Mouse (Mus musculus) left cerebral cortex, postnatal 10 days (tissue): Measurements from ENCODE around the gene Il1rn. TPM values are rescaled to one million over a fixed set of nuclear protein-coding genes. Genes with fewer than 3 reads are reported as not detected.

Experiments
- DNase-seq, 2 experiments: peaks; one replicate each; pipeline ENCODE4 v3.0.0; 2021 to 2022; ENCODE audit warnings: low spot score in 2 of 2, mixed read lengths in 1 of 2; ENCODE audit errors: extremely low spot score in 1 of 2
- intact Hi-C: fragments of 180-260 bp; cut with DNase I; formaldehyde crosslinking; loops from one replicate; pipeline ENCODE4 v1.15.1; 2025
- total RNA-seq, 2 experiments: library from RNA; stranded (reverse); gene quantifications; 2 replicates each; pipeline ENCODE4 v1.2.3; 2021

Gene Il1rn
- total RNA-seq, 2 experiments from 2014 or later, result not detected

GRCm38 (mm10) chr2:24367030-24367894 is 30.6 kb downstream of the Il1rn start, which contains the start of gene Psd4:
TSS of gene Psd4 (plus strand) at chr2:24367580.
- DNase-seq, result peak in 1 of 2 experiments; percentile 83
- intact Hi-C loops, result no loop called here

DNA sequence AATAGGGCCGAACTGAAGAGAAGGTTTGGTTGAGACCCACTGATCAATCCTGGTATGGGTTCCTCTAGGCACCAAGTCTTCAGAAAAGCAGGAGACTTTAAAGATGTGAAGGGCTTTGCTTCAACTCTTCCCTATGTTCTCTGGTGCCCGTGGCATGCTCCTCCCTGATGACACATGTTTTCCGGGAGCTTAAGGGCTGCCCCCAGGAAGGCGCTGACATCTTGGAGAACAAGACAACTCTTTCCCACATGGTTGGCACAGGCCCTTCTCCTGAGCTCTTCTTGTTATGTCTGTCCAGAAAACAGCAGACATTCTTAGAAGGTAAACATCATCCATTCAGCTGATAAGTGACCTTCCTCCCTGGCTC is 31.2 kb downstream of the Il1rn start:
- intact Hi-C loops, result no loop called here
- DNase-seq, result no peak

DNA sequence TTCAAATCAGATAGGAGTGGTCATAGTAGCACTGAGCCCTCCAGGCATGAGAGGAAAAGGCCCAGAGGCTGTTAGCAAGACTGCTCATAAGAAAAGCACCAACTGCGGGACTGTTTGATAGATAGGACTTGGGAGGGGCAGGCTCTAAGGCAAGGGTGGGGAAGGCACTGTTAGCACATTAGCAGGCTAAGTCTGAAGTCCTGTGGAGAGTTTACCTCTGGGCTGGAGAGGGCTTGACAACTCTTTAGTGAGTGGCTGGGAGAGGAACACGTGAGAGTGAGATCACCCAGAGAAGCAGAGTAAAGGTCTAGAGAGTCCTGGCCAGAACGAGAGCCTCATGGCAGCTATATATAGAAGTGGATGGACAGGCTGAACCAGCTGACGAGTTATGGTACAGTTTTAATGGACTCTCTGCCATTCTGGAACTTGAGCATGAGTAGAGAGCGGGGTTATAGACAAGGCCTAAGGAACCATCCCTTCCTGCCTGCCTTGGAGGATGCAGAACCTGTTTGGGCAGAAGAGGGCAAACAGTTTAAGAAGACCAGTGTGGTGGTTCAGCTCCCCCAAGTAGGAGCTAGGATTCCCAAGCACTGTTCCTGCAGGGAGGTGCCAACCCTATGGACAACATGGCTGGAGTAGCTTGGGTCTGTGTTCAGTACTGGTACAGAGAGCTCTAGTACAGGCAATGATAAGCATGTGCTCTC is 42.2 kb downstream of the Il1rn start:
- DNase-seq, result no peak
- intact Hi-C loops, result no loop called here

GRCm38 (mm10) chr2:24382456-24383230 is 46.0 kb downstream of the Il1rn start:
- intact Hi-C loops, result no loop called here
- DNase-seq, result no peak

GRCm38 (mm10) chr2:24383636-24384035 is 47.0 kb downstream of the Il1rn start:
- intact Hi-C loops, result no loop called here
- no peak for DNase-seq

DNA sequence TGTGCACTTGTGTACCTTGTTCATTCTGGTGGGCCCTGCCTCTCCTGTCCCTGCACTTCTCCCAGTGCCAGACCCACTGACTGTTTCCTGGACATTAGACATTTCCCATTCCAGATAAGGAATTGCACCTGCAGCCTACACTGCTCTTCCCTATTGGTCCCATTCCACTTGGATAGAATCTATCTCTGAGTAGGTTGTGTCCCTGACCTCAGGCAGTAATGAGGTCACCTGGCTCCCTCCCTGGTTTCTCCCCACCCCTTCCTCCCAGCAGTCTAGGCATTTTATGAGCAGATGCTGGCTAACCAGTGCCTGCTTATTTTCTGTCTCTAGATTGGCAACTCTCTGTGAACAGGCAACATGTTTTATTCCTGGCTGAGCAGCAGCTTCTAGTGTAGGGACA is 47.7 kb downstream of the Il1rn start:
- intact Hi-C loops, result no loop called here
- DNase-seq, result no peak

DNA sequence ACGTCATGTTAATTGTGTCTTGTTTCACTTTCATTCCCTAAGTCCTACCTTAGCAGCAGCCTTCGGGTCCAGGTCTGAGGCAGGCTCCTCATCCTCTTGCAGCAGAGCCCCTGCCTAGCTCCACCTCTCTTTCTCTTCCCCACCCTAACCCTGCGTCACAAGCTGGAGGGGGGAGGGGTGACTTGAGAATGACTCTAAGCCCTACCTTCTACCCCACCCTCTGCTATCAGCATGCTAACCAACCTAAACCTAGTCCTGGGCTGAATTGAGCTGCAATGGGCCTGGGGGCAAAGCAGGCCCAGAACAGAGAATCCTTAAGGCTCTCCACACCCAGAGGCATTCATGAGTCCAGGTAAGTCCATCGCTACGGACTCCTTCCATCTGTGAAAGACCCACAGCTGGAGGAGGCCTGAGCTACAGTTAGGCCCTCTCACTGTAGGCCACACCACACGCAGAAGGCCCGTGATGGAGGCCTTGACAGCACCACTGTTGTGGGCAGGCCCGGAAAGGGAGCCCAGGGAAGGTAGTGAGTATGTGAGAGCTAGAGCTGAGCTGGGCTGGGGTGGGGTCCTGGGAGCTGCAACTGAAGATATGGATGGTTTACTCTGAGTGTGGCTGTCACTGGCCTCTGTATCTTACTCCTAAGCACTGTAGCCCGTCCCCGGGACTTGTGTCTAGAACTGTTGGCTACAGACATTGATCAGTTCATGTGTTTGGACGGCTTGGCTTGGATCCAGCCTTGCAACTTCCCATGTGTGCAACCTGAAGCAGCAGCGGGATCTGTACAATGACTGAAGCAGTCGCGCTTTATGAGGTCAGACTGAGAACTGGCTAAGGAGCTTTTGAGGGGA is 48.7 kb downstream of the Il1rn start:
- intact Hi-C loops, result no loop called here
- DNase-seq, result no peak

- DNase-seq, result no peak
- intact Hi-C loops, result no loop called here
These were observed 49.7 kb downstream of the Il1rn start for GRCm38 (mm10) chr2:24386158-24386963.

DNA sequence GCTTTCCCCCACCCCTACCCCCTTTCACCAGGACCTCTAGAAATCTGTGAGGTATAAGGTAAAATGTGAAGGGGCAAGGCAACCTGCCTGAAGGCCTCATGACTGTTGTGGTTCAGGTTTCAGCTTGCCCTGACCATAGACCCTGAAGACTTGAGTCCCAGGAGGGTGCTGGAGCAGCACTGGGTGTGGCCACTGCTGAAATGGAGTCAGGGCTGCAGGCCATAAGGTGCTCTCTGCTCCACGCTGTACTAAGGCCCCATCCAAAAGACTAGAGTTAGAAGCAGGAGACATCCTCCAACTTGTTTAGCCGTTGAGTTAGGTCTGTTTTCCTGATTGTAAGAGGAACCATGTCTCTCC is 50.3 kb downstream of the Il1rn start:
- intact Hi-C loops, result no loop called here
- DNase-seq, result no peak

GRCm38 (mm10) chr2:24387361-24388283 is 51.0 kb downstream of the Il1rn start:
- no peak for DNase-seq
- intact Hi-C loops, result no loop called here

GRCm38 (mm10) chr2:24393251-24393650 is 56.6 kb downstream of the Il1rn start:
- intact Hi-C loops, result no loop called here
- no peak for DNase-seq

DNA sequence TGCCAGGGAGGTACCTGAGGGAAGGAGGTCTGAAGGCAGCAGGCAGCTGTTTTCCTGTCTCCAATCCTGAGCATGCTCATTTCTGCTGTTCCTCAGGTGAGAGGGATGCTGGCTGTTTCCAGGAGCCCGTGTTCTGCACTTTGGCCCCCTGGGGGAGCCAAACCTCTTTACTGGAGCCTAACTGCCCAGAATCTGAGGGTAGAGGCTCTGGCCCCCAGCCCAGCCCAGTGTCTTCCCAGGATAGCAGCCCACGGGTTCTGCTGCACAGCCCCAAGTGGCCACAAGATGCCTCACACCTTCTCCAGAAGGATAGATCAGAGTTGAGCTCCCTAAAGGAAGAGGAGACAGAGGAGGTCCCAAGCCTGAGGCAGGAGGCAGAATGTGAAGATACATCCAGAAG is 60.5 kb downstream of the Il1rn start:
- no peak for DNase-seq
- intact Hi-C loops, result no loop called here

GRCm38 (mm10) chr2:24400711-24401110 is 64.1 kb downstream of the Il1rn start:
- DNase-seq, result no peak
- intact Hi-C loops, result no loop called here
